Comparison of ENCODE assay signal across 8 mouse cellular contexts in the genomic region with DNA sequence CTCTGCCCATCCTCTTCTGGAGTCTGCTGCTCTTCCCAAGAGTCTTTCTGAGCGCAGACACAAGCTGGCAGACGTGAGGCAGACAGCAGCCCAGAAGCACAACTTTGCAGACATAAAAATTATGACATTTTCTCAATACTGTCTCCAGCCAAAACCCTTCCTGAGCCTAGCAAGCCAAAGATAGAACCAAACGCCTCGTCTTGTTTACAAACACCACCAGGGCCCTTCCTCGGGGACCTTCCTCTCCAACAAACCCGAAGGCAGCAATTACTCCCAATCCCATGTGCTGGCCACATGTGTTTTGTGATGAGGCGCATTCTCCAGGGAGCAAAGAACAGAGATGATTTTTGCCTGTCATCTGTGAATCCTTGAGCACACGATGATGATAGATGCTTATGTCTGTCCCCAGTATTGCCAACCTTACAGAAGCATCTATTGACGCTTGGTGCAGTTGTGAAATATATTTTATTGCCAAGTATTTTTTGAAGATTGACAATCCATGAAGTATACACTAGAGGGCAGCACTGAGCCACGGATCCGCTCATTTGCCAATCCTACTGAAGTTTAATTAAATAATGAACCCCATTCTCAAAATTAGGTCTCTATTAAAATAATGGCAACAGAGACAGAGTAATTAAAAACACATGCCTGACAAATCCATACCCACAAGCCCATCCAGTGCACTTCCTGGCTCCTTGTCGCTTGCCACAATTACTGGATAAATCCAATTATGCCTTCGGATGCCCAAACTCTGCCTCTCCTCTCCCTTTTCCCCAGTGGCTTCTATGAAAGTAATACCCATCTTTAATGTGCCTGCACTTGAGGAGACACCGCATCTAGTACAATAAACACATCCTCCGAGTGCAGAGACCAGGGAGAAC.
A peak's percentile ranks its signal among the peaks of the same experiment; 100 is the strongest.
DNase-seq lines count a peak whose midpoint lies in the region; ATAC-seq and TF ChIP-seq lines count a peak whose summit lies in the region.

No protein-coding gene starts in this region.

- intact Hi-C loops in left cerebral cortex, postnatal 4 days (cut with DNase I): loop anchor here (5.0 to 10.0 kb wide), 3 partner anchors 61 to 81 kb away; partner anchors contain the start of gene Plekha7

- no peaks in the 10 kb centered on the region for H3K79me2 ChIP-seq in MEL (ENCODE audit: control insufficient read depth, insufficient read depth, low read length, poor library complexity)

- H3K27ac ChIP-seq in cerebellum, adult 2 months (ENCODE audit: insufficient read depth, low read length): no peak overlapping the region
- H3K27ac ChIP-seq in MEL (ENCODE audit: control insufficient read depth, low read depth, low read length): no peak overlapping the region
- H3K27ac ChIP-seq in forebrain, embryonic 11.5 days (ENCODE audit: low read depth, low read length): no peak overlapping the region
- no peak overlapping the region for H3K27ac ChIP-seq in intestine, embryonic 16.5 days (ENCODE audit: low read length)
- H3K27ac ChIP-seq in midbrain, embryonic 13.5 days: 0 out of 2 replicates have a peak overlapping the region, but pooled peaks have one; percentile 21

- no peak overlapping the region for H3K4me3 ChIP-seq in cerebellum, adult 2 months (replicated peaks; ENCODE audit: insufficient read depth, low read depth, low read length)
- peak overlapping the region; percentile 31 to 41; a peak in 3 of 4 replicates for H3K4me3 ChIP-seq in MEL (ENCODE audit: control insufficient read depth in 1 of 2, insufficient read depth in 1 of 2, low read depth in 2 of 2, low read length in 2 of 2)
- H3K4me3 ChIP-seq in forebrain, embryonic 11.5 days (ENCODE audit: low read depth, low read length): no peak overlapping the region
- H3K4me3 ChIP-seq in intestine, embryonic 16.5 days (ENCODE audit: low read length): no peak overlapping the region
- H3K4me3 ChIP-seq in midbrain, embryonic 13.5 days (replicated peaks): peak overlapping the region; percentile 12; the same call in 1 of the 2 replicates

- H3K36me3 ChIP-seq in MEL (ENCODE audit: control insufficient read depth in 1 of 2, insufficient read depth in 2 of 2, low read length in 2 of 2): no peaks in the 10 kb centered on the region
- H3K36me3 ChIP-seq in forebrain, embryonic 11.5 days (ENCODE audit: control insufficient read depth, insufficient read depth, low read length): no peaks in the 10 kb centered on the region
- no peaks in the 10 kb centered on the region for H3K36me3 ChIP-seq in intestine, embryonic 16.5 days (ENCODE audit: control insufficient read depth, insufficient read depth, low read length)
- no peaks in the 10 kb centered on the region for H3K36me3 ChIP-seq in midbrain, embryonic 13.5 days

- TF ChIP-seq EP300 in MEL (IDR thresholded peaks at IDR 0.05; ENCODE audit: low read depth in 1 of 2, low read length in 2 of 2): no peak

- H3K4me1 ChIP-seq in cerebellum, adult 2 months (ENCODE audit: control insufficient read depth, insufficient read depth, low read length): no peaks in the 10 kb centered on the region
- 0 out of 4 replicates have a peak, but pooled peaks cover 0 to 2% of the 10 kb centered on the region in 2 experiments for H3K4me1 ChIP-seq in MEL (ENCODE audit: control insufficient read depth in 1 of 2, insufficient read depth in 2 of 2, low read length in 2 of 2)
- peaks cover 7% of the 10 kb centered on the region for H3K4me1 ChIP-seq in forebrain, embryonic 11.5 days (replicated peaks; ENCODE audit: control insufficient read depth, insufficient read depth, low read length)
- H3K4me1 ChIP-seq in intestine, embryonic 16.5 days (ENCODE audit: control insufficient read depth, insufficient read depth, low read length): peaks cover 10% of the 10 kb centered on the region
- peaks cover 18% of the 10 kb centered on the region for H3K4me1 ChIP-seq in midbrain, embryonic 13.5 days (replicated peaks)

- peak; percentile 76 for TF ChIP-seq RAD21 in MEL (IDR thresholded peaks at IDR 0.05; ENCODE audit: low read depth, low read length)

- 0 out of 2 replicates have a peak overlapping the region, but pooled peaks have one; percentile 5 for H3K4me2 ChIP-seq in forebrain, embryonic 11.5 days (ENCODE audit: low read depth, low read length, severe bottlenecking)
- 0 out of 2 replicates have a peak overlapping the region, but pooled peaks have one; percentile 27 for H3K4me2 ChIP-seq in intestine, embryonic 16.5 days (ENCODE audit: low read depth, low read length)
- peak overlapping the region; percentile 46 for H3K4me2 ChIP-seq in midbrain, embryonic 13.5 days (replicated peaks)

- peak overlapping the region; percentile 49 for H3K9ac ChIP-seq in MEL (ENCODE audit: control insufficient read depth, low read depth, low read length, poor library complexity, severe bottlenecking)
- no peak overlapping the region for H3K9ac ChIP-seq in forebrain, embryonic 11.5 days (ENCODE audit: low read length)
- peak overlapping the region; percentile 27; the same call in 1 of the 2 replicates for H3K9ac ChIP-seq in intestine, embryonic 16.5 days (ENCODE audit: low read depth, low read length)
- peak overlapping the region; percentile 20 for H3K9ac ChIP-seq in midbrain, embryonic 13.5 days (replicated peaks)

- TF ChIP-seq POLR2A in cerebellum, adult 2 months (IDR thresholded peaks at IDR 0.05; ENCODE audit: borderline replicate concordance, insufficient read depth, low read length): no peak
- TF ChIP-seq POLR2A in MEL (IDR thresholded peaks at IDR 0.05; ENCODE audit: control insufficient read depth in 1 of 2, insufficient read depth in 1 of 2, low read depth in 1 of 2, low read length in 2 of 2, poor library complexity in 1 of 2): no peak

- no peaks in the 10 kb centered on the region for H3K9me3 ChIP-seq in MEL (replicated peaks; ENCODE audit: insufficient read depth, low read length)
- H3K9me3 ChIP-seq in forebrain, embryonic 11.5 days (ENCODE audit: control insufficient read depth, low read length): no peaks in the 10 kb centered on the region
- no peaks in the 10 kb centered on the region for H3K9me3 ChIP-seq in intestine, embryonic 16.5 days (ENCODE audit: control insufficient read depth, low read length)
- H3K9me3 ChIP-seq in midbrain, embryonic 13.5 days: no peaks in the 10 kb centered on the region

- no peak for ATAC-seq in forebrain, embryonic 11.5 days (replicated peaks; ENCODE audit: low FRiP score)
- 0 out of 2 replicates have a peak, but pooled peaks have one; percentile 6 for ATAC-seq in intestine, embryonic 16.5 days
- 0 out of 2 replicates have a peak, but pooled peaks have one; percentile 7 for ATAC-seq in midbrain, embryonic 13.5 days

- H3K27me3 ChIP-seq in cerebellum, adult 2 months (ENCODE audit: control insufficient read depth, insufficient read depth, low read length): no peaks in the 10 kb centered on the region
- no peaks in the 10 kb centered on the region for H3K27me3 ChIP-seq in MEL (ENCODE audit: control insufficient read depth in 1 of 2, insufficient read depth in 2 of 2, low read length in 2 of 2)
- H3K27me3 ChIP-seq in forebrain, embryonic 11.5 days (ENCODE audit: control insufficient read depth, insufficient read depth, low read length): no peaks in the 10 kb centered on the region
- no peaks in the 10 kb centered on the region for H3K27me3 ChIP-seq in intestine, embryonic 16.5 days (replicated peaks; ENCODE audit: control insufficient read depth, insufficient read depth, low read length)
- no peaks in the 10 kb centered on the region for H3K27me3 ChIP-seq in midbrain, embryonic 13.5 days

- TF ChIP-seq CTCF in cerebellum, adult 2 months (IDR thresholded peaks at IDR 0.05; ENCODE audit: borderline replicate concordance, insufficient read depth, low read depth, low read length): peak; percentile 37; the same call in 1 of the 2 replicates
- peak; percentile 53 to 84 (median 66) for TF ChIP-seq CTCF in MEL (IDR thresholded peaks at IDR 0.05 in 2 of 3, conservative IDR thresholded peaks at IDR 0.05 in 1 of 3; ENCODE audit: control insufficient read depth in 1 of 3, insufficient read depth in 1 of 3, low read depth in 2 of 3, low read length in 3 of 3, poor library complexity in 1 of 3, severe bottlenecking in 1 of 3)

- peak in 1 of 2 experiments; percentile 21 for DNase-seq in cerebellum, adult 2 months
- no peak for DNase-seq in cerebellum, adult 11 months
- peak; percentile 69 for DNase-seq in MEL (ENCODE audit: low read depth, low spot score)
- DNase-seq in forebrain, embryonic 11.5 days (ENCODE audit: low spot score): no peak
- no peak for DNase-seq in left cerebral cortex, postnatal 4 days
- DNase-seq in thymus, adult 18-20 months: no peak

- 14% methylated on average over 15 of the region's 15 CpGs for WGBS in cerebellum, adult 2 months
- WGBS in forebrain, embryonic 11.5 days: 46% methylated on average over 15 of the region's 15 CpGs
- WGBS in intestine, embryonic 16.5 days: 27% methylated on average over 15 of the region's 15 CpGs
- WGBS in midbrain, embryonic 13.5 days: 34% methylated on average over 15 of the region's 15 CpGs

TF ChIP-seq in MEL, 35 proteins besides CTCF, POLR2A, EP300 and RAD21 (continues in another document):
- TF ChIP-seq ETS1 (IDR thresholded peaks at IDR 0.05; ENCODE audit: low read depth, low read length) (no peak), MYC (IDR thresholded peaks at IDR 0.05; ENCODE audit: low read depth, low read length) (0 out of 2 replicates have a peak, but pooled peaks have one; percentile 40), ZMIZ1 (IDR thresholded peaks at IDR 0.05; ENCODE audit: low read depth, low read length) (no peak), ZC3H11A (IDR thresholded peaks at IDR 0.05; ENCODE audit: low read depth, low read length) (peak; percentile 43), NRF1 (IDR thresholded peaks at IDR 0.05; ENCODE audit: insufficient read depth, low read depth, low read length, poor library complexity, severe bottlenecking) (no peak), MEF2A (IDR thresholded peaks at IDR 0.05; ENCODE audit: extremely low read depth, insufficient replicate concordance, low read depth, low read length, poor library complexity, severe bottlenecking) (no peak), MXI1 (IDR thresholded peaks at IDR 0.05; ENCODE audit: low read depth, low read length) (no peak; the same call in 1 of the 2 replicates), CHD1 (IDR thresholded peaks at IDR 0.05; ENCODE audit: low read depth, low read length) (no peak), SMC3 (IDR thresholded peaks at IDR 0.05; ENCODE audit: low read depth, low read length) (peak; percentile 65), BHLHE40 (IDR thresholded peaks at IDR 0.05; ENCODE audit: borderline replicate concordance, low read depth, low read length) (no peak), JUND (IDR thresholded peaks at IDR 0.05; ENCODE audit: low read depth, low read length) (no peak), GATA1 (IDR thresholded peaks at IDR 0.05; ENCODE audit: low read depth, low read length) (no peak), E2F4 (IDR thresholded peaks at IDR 0.05; ENCODE audit: borderline replicate concordance, low read depth, low read length) (no peak), TAL1 (IDR thresholded peaks at IDR 0.05; ENCODE audit: low read length) (no peak), POLR2AphosphoS5 (IDR thresholded peaks at IDR 0.05; ENCODE audit: borderline replicate concordance, low read depth, low read length) (no peak), ZNF384 (IDR thresholded peaks at IDR 0.05; ENCODE audit: low read depth, low read length) (peak; percentile 26; the same call in 1 of the 2 replicates), POLR2AphosphoS2 (IDR thresholded peaks at IDR 0.05; ENCODE audit: low read length) (no peak)

Comparison
In these comparisons a context has a peak if more than half of its experiments do, and no peak if none do; other contexts are left out.
1. H3K4me3 ChIP-seq: peak in MEL (2 of 2) and midbrain, embryonic 13.5 days (single experiment); none in cerebellum, adult 2 months (single experiment), forebrain, embryonic 11.5 days (single experiment) and intestine, embryonic 16.5 days (single experiment).
2. Peak in every context shown above with its lines, with median percentiles within 50 percentile points of each other: H3K4me2 ChIP-seq.